ENCODE assay signal across 8 mouse cellular contexts in genomic region chr3:108961226-108961625, GRCm38 (mm10). TPM values are rescaled to one million over a fixed set of nuclear protein-coding genes. Genes with fewer than 3 reads are reported as not detected.
DNase-seq lines count a peak whose midpoint lies in the region; ATAC-seq lines count a peak whose summit lies in the region.

No protein-coding gene starts in this region.

- ATAC-seq in neural tube, embryonic 12.5 days (ENCODE audit: low FRiP score, low read depth), result peak; percentile 90
- ATAC-seq in kidney, embryonic 15.5 days (replicated peaks; ENCODE audit: low FRiP score), result no peak

- peak overlapping the region; percentile 41 for H3K4me2 ChIP-seq in neural tube, embryonic 12.5 days (replicated peaks)
- H3K4me2 ChIP-seq in kidney, embryonic 15.5 days, result no peak overlapping the region

- peaks cover 9% of the 10 kb centered on the region; the same call in 1 of the 2 replicates for H3K4me1 ChIP-seq in limb, embryonic 10.5 days
- H3K4me1 ChIP-seq in neural tube, embryonic 12.5 days, result peaks cover 11% of the 10 kb centered on the region; the same call in 1 of the 2 replicates
- peaks cover 9% of the 10 kb centered on the region for H3K4me1 ChIP-seq in kidney, embryonic 15.5 days

- no peak overlapping the region for H3K4me3 ChIP-seq in limb, embryonic 10.5 days
- H3K4me3 ChIP-seq in neural tube, embryonic 12.5 days, result no peak overlapping the region; the same call in 1 of the 2 replicates
- H3K4me3 ChIP-seq in kidney, embryonic 15.5 days (replicated peaks), result no peak overlapping the region

- H3K27me3 ChIP-seq in limb, embryonic 10.5 days (ENCODE audit: low read depth, poor library complexity, severe bottlenecking), result no peaks in the 10 kb centered on the region
- no peaks in the 10 kb centered on the region for H3K27me3 ChIP-seq in neural tube, embryonic 12.5 days (replicated peaks)
- no peaks in the 10 kb centered on the region for H3K27me3 ChIP-seq in kidney, embryonic 15.5 days

- no peaks in the 10 kb centered on the region for H3K36me3 ChIP-seq in limb, embryonic 10.5 days
- no peaks in the 10 kb centered on the region for H3K36me3 ChIP-seq in neural tube, embryonic 12.5 days
- no peaks in the 10 kb centered on the region for H3K36me3 ChIP-seq in kidney, embryonic 15.5 days

- peak; percentile 25 to 41 for DNase-seq in layer of hippocampus, postnatal 10 days (ENCODE audit: low spot score in 2 of 2)
- no peak for DNase-seq in layer of hippocampus, adult 9-10 months (ENCODE audit: low spot score)
- peak; percentile 80 for DNase-seq in embryo, embryonic 10 days (ENCODE audit: low spot score)
- peak; percentile 35 for DNase-seq in limb, embryonic 10.5 days (ENCODE audit: low spot score)
- no peak for DNase-seq in adrenal gland, postnatal 25 days
- DNase-seq in frontal cortex, postnatal 36 days (ENCODE audit: low spot score in 2 of 2), result no peak

- no peak overlapping the region for H3K9ac ChIP-seq in neural tube, embryonic 12.5 days
- H3K9ac ChIP-seq in kidney, embryonic 15.5 days, result no peak overlapping the region

- WGBS in limb, embryonic 10.5 days, result 69% methylated on average over 7 of the region's 7 CpGs
- WGBS in neural tube, embryonic 12.5 days, result 27% methylated on average over 7 of the region's 7 CpGs
- WGBS in kidney, embryonic 15.5 days, result 51% methylated on average over 7 of the region's 7 CpGs

- no peaks in the 10 kb centered on the region for H3K9me3 ChIP-seq in limb, embryonic 10.5 days (replicated peaks)
- H3K9me3 ChIP-seq in neural tube, embryonic 12.5 days, result no peaks in the 10 kb centered on the region
- no peaks in the 10 kb centered on the region for H3K9me3 ChIP-seq in kidney, embryonic 15.5 days (replicated peaks)

- H3K27ac ChIP-seq in limb, embryonic 10.5 days, result no peak overlapping the region
- H3K27ac ChIP-seq in neural tube, embryonic 12.5 days, result no peak overlapping the region
- H3K27ac ChIP-seq in kidney, embryonic 15.5 days, result no peak overlapping the region

RNA-seq across cellular contexts. Expression of gene Gm9857, which starts 21.0 kb away (rescaled TPM):
- total RNA-seq in layer of hippocampus, postnatal 10 days (2021), result not detected
- polyA plus RNA-seq in limb, embryonic 10.5 days (2016; fragmentation: Nextera tagmentation; extraction: Ambion mirVana), result not detected in 2 replicates
- not detected in 2 replicates for polyA plus RNA-seq in neural tube, embryonic 12.5 days (2016; fragmentation: Nextera tagmentation; extraction: Ambion mirVana)
- total RNA-seq in adrenal gland, postnatal 25 days (2021), result not detected in 2 replicates
- not detected in 2 replicates for polyA plus RNA-seq in kidney, embryonic 15.5 days (2015; fragmentation: Nextera tagmentation; extraction: Ambion mirVana)

RNA-seq across cellular contexts. Expression of gene Henmt1, which starts 21.6 kb away (rescaled TPM):
- 1 to 10 TPM; 1.8 to 2.7 TPM for total RNA-seq in layer of hippocampus, postnatal 10 days (2021)
- polyA plus RNA-seq in limb, embryonic 10.5 days (2016; fragmentation: Nextera tagmentation; extraction: Ambion mirVana), result 0.48 and 0.88 TPM in 2 replicates
- 0.71 and 0.74 TPM in 2 replicates for polyA plus RNA-seq in neural tube, embryonic 12.5 days (2016; fragmentation: Nextera tagmentation; extraction: Ambion mirVana)
- not detected in 2 replicates for total RNA-seq in adrenal gland, postnatal 25 days (2021)
- polyA plus RNA-seq in kidney, embryonic 15.5 days (2015; fragmentation: Nextera tagmentation; extraction: Ambion mirVana), result 0.13 and 0.26 TPM in 2 replicates

RNA-seq across cellular contexts. Expression of gene Prpf38b, which starts 49.7 kb away (rescaled TPM):
- total RNA-seq in layer of hippocampus, postnatal 10 days (2021), result 10 to 100 TPM; 49.6 to 58.4 TPM
- 69.9 and 72.6 TPM in 2 replicates for polyA plus RNA-seq in limb, embryonic 10.5 days (2016; fragmentation: Nextera tagmentation; extraction: Ambion mirVana)
- polyA plus RNA-seq in neural tube, embryonic 12.5 days (2016; fragmentation: Nextera tagmentation; extraction: Ambion mirVana), result 76.6 and 78.9 TPM in 2 replicates
- total RNA-seq in adrenal gland, postnatal 25 days (2021), result 77.1 and 78.8 TPM in 2 replicates
- polyA plus RNA-seq in kidney, embryonic 15.5 days (2015; fragmentation: Nextera tagmentation; extraction: Ambion mirVana), result 71.7 and 74.7 TPM in 2 replicates

Comparison
In these comparisons a context has a peak if more than half of its experiments do, and no peak if none do; other contexts are left out.
1. DNase-seq: peak in layer of hippocampus, postnatal 10 days (2 of 2), embryo, embryonic 10 days (single experiment) and limb, embryonic 10.5 days (single experiment); none in layer of hippocampus, adult 9-10 months (single experiment), adrenal gland, postnatal 25 days (single experiment) and frontal cortex, postnatal 36 days (0 of 2).